Mouse (Mus musculus): ENCODE measurements around the gene Slc35e3.
"Not testable (repeated sequence)": the region's sequence is repeated elsewhere in the genome, so short reads cannot be mapped to it uniquely, and the experiment has no call there.

Gene Slc35e3

DNA sequence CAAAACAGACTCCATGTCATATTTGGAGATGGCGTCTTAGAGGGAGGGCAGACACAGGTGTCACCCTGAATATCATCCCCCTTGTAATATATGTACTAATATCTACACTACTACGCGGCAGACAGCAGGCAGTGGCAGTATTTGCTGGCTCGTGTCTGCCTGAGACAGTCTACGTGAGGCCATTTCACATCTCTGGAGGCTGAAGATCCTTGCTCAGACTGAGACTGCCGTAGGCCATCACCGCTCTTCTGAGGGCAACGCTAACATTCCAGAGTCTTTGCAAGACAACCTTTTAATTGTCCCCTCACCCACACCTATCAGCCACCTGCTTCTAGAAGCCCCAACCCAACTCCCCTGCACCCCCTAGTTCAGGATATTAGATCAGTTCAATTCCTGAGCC lies 32.7 kb downstream of the Slc35e3 start:
- DNase-seq (ENCODE audit: low read depth) = no peak

DNA sequence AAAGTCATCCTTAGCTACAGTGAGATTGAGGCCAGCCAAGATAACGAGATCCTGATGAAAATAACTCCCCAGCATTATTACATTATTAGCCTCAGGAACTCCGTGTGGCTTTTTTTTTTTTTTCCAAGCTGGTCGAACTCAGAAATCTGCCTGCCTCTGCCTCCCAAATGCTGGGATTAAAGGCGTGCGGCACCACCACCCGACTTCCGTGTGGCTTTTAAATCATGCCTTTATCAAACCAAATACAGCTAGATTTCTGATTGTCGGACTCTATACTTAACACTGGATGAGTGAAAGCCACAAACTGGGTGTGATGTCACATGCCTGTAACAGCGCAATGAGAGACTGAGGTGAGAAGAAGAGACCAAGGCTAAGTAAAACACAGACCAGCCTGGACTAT lies 33.3 kb downstream of the Slc35e3 start:
- DNase-seq (ENCODE audit: low read depth) = no peak

DNA sequence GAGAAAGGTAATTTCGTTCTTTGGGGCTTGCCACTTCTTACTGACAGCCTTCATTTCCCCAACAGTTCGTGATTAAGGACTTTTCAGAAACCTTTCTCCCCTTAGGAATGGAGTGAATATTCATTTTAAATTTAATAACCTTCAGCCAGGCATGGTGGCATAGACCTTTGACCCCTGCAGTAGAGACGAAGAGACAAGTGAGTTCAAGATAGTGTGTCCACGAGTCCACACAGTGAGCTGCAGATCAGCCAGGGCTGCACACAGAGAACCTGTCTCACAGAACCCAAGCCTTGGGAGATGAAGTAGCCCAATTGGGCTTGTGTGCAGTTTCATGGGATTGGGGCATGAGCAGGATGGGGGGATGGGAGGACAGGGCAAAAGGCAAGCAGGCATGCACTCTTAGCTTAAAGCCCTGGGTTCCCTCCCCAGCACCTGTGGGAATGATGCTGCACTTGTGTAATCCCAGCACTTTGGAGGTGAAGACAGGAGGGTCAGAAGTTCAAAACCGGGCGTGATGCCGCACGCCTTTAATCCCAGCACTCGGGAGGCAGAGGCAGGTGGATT lies 33.9 kb downstream of the Slc35e3 start:
- DNase-seq (ENCODE audit: low read depth) = no peak

DNA sequence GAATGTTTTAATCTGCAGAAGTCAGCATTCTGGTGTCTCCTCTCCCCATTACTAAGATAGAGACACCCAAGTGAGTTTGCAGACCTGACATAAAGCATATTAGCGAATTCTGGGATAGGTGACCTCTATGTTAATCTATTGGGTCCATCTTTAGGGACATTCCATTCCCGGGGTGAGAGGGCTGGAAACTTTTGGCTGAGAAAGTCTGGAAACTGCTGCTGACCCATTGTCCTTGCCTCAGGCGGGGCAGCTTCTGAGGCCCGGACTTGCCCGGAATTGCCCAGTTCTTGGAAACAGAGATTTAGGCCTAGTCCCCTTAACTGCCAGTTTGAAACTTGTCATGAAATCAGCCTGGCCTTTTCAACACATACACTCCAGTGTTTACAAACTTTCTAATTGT lies 34.8 kb downstream of the Slc35e3 start:
- DNase-seq (ENCODE audit: low read depth) = no peak

DNA sequence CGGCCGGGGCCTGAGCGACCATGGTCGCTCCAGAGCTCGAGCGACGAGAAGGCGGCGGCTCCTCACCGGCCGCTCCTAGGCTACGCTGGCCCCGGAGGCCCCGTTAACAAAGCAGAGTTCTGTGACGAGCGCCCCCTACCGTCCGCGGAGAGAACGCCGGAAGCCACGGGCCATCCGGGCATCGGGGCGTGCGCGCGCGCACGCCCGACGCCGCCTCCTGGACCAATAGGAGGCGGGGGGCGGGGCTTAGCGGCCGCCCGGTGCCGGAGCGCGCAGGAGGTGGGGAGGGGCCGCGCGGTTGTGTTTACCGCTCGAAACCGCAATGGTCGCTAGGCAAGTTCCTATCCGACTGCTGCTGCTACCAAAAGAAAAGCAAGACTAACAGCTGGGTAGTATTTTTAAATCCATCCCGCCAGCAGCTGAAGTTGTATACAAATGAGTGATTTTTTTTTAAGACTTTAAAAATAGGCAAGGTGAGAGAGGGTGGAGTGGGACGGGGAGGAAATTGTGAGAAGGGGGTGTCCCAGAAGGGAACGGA lies 35.5 kb downstream of the Slc35e3 start, which contains the start of gene Mdm2:
Mdm2 (minus strand) TSS at position 155 of the 538 bp plus-strand sequence.
- peak; percentile 98 for DNase-seq (ENCODE audit: low read depth)

DNA sequence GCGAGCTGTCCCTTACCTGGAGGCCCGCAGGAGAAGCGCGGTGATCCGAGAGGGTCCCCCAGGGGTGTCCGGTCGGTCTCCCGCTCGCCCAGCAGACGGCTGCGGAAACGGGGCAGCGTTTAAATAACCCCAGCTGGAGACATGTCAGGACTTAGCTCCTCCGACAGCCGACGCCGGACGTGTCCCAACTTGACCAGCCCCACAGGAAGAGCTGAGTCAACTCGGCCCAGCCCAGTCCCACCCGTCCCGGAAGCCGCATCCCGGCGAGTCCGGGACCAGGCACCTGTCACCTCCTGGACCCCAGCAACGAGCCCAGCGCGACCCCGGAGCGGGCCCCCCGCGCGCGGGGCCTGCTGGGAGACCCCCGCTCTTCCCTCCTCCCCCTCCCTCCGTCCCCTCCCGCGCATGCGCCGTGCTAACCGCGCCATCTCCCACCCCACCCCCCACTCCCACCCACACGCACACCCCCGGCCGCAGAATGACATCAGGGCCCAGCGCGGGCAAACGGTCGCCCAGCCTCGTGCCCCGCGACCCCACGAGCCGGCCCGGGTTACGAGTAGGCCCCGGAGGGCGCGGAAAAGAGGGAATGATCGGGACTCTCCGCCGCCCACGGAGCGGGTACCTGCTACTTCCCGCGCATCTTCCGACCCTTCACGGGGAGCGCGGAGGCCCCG lies 36.1 kb downstream of the Slc35e3 start:
- peak; percentile 75 for DNase-seq (ENCODE audit: low read depth)

DNA sequence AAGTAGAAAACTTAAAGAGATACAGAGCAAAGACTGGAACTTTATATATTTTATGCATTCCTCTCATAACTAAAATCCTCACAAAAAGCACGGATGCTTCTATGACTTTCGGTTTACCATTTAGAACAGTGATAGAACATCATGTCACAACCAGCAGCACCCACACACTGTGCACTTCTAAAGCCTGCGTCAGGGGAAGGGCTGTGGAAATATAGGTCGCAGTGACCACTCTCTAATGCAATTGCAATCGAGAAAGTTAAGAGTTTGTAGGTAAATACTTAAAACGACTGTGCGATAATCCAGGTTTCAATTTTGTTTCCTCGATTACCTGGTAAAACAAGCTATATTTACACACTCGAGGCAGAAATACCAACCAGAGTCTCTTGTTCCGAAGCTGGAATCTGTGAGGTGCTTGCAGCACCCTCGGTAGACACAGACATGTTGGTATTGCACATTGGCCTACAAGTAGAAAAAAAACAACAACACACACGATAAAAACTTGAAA lies 36.8 kb downstream of the Slc35e3 start:
- DNase-seq (ENCODE audit: low read depth) = no peak

DNA sequence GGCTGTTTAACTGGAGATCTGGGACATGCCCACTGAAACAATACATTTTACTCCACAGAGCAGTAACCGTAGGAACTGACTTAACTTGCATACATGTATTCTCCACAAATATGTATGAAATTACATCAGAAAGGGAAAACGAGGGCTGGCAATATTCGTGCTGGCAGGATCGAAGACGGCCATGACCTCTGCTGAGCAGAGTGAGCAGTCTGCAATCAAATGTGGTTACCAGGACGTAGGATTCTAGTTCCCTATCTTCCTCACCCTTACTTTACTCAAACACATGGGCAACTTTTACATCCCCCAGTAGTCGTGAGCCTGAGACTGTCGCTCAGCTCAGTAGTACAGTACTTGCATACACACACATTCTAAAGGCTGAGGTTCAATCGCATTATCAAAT lies 37.3 kb downstream of the Slc35e3 start:
- peak; percentile 29 for DNase-seq (ENCODE audit: low read depth)

DNA sequence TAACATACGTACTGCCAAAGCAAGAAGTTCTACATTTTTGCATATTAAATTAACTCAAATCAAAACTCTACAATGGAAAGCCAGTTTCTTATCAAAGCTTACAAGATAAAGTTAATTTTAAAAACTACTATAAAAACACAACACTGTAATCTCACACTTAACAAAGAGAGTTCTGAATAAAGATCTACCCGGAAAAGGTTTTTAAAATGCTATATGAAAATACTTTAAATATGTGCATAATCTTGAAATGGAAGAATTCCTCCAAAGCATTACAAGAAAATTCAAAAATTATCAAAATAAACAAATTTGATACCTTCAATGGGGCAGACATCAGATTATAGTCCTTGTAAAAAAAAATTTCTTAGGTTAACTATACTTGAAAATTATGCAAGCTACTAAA lies 37.8 kb downstream of the Slc35e3 start:
- no peak for DNase-seq (ENCODE audit: low read depth)

DNA sequence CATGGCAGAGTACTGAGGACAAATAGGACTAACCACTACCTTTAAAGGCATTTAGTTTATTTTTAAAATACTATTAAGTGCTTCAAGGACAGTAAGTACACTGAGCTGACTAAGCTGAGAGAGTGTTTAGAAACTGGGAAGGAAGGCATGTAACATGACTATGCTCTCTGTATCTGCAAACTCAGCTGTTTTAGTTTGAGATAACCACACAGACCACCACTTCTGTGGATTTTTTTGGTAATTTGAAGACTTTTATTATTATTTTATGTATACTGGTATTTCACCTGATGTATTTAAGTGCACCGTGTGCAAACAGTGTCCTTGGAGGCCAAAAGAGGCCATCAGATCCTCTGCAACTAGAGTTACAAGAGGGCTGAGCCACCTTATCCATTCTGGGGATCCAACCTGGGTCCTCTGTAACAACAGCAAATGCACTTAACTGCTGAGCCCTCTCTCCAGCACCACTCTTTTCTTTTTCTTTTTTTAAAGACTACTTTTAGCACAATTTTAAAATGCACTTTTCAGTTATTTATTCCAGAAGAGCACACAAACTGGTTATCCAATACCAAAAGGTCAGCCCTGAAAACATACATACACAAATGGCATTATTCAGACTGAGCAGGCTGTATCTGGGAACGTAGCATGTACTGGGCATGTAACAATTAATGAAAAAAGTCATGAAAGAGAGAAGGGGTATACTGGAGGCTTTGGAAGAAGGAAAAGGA lies 38.9 kb downstream of the Slc35e3 start:
- no peak for DNase-seq (ENCODE audit: low read depth)

DNA sequence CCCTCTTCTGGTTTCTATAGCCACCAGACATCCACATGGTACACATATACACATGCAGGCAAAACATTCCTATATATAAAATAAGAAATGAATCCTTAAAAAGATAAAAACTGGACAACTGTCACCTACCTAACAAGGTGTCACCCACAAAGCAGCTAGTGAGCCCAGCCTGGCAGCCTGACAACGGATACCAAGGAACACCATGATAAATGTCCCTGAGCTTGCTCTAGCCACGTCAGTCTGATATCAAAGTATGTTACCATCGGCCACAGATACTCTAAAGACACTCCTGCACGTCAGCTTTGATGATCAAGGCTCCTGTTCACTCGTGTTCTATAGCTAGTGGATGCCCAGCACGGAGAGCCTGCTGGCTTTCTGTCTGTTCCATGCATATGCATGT lies 39.7 kb downstream of the Slc35e3 start:
- no peak for DNase-seq (ENCODE audit: low read depth)

DNA sequence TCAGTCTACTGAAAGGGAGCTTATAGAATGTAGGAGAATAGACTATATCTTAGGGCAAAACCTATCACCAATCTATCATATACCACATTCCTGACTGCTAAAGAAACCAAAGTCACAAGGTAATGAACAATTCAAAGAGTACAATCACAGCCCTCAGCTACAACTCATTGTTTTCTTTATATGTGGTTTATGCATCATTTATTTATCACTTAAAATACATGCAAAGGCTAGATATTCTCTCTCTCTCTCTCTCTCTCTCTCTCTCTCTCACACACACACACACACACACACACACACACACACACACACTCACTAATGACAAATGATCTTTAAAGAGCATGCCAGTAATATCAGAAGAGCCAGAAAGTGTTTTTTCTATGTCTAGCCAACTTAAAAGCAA lies 40.4 kb downstream of the Slc35e3 start:
- DNase-seq (ENCODE audit: low read depth) = no peak

DNA sequence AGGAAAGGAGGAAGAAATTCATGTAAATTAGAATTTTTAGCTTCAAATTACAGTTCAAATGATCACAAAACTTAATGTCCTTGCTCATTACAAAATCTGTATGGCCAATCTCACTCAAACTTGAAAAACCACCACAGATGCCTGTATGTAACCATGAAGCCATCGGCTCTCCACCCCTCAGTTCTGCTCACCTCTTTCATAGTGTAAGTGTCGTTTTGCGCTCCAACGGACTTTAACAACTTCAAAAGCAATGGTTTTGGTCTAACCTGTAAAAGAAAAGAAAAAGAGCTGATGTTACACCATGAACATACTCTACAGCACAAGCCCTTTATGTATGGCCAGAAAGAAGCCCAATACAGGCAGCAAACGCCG lies 41.2 kb downstream of the Slc35e3 start:
- DNase-seq (ENCODE audit: low read depth) = no peak

DNA sequence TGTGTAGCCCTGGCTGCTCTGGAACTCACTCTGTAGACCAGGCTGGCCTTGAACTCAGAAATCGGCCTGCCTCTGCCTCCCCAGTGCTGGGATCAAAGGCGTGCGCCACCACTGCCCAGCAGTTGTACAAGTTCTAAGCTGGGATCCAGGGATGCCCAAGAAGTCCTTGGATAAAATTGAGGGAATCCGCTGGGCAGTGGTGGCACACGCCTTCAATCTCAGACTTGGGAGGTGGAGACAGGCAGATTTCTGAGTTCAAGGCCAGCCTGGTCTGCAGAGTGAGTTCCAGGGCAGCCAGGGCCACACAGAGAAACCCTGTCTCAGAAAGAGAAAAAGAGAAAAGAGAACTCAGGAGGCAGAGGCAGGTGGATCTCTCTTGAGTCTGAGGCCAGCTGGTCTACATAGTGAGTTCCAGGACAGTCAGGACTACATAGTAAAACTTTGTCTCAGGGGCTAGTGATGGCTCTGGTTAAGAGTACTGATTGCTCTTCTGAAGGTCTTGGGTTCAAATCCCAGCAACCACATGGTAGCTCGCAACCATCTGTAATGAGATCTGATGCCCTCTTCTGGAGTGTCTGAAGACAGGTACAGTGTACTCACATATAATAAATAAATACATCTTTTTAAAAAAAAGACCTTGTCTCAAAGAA lies 41.7 kb downstream of the Slc35e3 start:
- DNase-seq (ENCODE audit: low read depth) = not testable (repeated sequence)

DNA sequence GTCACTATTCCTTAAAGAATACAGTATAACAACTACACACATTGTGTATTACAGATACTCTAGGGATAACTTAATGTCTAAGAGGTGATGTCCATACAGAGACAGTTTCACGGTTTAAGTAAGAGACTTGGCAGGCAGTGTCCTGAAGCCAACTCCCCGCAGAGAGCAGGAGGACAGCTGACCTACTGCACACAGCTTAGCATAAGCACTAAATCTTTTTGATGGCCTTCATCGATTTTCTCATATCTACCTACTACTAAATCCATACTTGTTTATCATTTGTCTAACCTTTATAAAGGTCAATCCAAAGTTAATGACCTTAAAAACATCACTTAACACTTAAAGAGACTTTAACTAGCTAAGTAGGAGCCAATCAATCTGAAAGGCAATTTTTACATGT lies 42.7 kb downstream of the Slc35e3 start:
- no peak for DNase-seq (ENCODE audit: low read depth)

DNA sequence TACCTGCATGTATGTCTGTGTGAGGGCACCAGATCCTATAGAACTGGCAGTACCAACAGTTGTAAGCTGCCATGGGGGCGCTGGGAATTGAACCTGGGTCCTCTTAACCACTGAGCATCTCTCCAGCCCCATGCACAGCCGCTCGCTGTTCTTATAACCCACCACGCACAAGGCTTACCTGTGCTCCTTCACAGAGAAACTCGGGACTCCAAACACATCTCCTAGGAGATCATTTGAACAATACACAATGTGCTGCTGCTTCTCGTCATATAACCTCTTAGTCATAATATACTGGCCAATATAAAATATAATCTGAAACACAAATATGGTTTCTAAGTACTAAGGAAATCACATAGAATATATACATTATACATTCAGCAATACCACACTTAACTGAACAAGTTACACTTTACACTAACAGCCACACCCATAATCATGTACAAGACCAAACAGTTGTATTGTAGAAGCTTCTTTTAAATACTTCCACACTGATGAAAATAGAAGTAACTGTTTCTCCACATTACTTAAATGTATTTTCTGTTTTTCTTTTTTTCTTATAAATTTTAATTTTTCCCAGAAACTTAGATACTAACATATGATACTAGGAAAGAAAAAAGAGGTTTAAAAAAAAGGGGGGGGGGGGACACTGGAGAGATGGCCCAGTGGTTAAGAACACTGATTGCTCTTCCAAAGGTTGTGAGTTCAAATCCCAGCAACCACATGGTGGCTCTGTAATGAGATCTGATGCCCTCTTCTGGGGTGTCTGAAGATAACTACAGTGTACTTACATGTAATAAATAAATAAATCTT lies 43.9 kb downstream of the Slc35e3 start:
- DNase-seq (ENCODE audit: low read depth) = no peak

DNA sequence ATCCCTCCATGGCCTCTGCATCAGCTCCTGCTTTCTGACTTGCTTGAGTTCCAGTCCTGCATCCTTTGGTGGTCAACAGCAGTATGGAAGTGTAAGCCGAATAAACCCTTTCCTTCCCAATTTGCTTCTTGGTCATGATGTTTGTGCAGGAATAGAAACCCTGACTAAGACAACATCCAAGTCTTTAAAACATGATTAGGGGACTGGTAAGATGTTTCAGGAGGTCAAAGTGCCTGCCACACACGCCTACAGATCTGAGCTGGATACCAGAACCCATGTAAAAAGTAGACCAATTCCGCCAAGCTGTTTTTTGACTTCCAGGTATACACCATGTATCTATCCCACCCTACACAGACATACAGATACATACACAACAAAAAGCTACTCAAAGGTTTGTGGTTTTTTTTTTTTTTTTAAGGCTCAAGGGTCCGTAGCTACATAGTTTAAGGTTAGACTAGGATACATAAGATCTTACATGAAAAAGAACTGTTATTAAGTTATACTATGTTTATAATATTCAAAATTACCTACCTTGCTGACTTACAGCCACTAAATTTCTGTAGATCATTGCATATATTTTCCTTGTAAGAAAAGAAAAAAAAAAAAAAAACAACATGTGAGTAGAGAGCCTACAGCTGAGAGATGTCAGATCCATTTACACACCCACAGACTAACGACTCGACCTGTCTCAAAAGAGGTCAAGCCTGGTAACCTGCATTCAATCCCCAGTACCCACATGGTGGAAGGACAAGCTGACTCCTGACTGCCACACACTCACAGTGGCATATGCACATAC lies 44.9 kb downstream of the Slc35e3 start:
- DNase-seq (ENCODE audit: low read depth) = no peak

DNA sequence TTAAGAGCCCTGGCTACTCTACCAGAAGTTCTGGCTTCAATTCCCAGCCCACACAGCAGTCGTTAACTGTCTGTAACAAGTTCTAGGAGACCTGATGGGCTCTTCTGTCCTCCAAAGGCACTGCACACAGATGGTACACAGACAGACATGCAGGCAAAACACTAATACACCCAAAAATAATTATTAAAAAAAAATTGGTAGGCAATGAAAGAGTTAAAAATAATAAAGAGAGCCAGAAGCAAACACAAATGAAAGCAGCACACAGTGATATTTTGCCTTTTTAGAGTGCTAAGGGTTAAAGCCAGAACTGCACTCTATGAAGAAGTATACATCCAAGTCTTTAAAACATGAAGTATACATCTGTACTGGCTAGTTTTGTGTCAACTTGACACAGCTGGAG lies 45.7 kb downstream of the Slc35e3 start:
- DNase-seq (ENCODE audit: low read depth) = no peak

DNA sequence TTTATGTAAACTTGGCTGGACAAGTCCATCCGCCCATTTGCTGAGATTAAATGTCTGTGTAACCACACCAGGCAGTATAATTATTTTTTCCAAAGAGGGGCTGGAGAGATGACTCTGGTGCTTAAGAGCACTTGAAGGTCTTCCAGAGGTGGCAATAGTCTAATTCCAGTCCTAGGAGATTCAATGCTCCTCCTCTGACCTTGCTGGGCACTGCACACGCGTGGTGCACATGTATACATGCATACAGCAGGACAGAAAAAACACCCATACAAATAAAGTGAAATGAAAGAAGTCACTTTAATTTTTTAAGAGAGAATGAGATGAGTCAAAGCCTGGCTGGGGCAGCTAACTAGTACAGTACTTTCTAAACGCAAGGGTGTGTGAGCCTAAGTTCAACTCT lies 46.3 kb downstream of the Slc35e3 start:
- DNase-seq (ENCODE audit: low read depth) = no peak

DNA sequence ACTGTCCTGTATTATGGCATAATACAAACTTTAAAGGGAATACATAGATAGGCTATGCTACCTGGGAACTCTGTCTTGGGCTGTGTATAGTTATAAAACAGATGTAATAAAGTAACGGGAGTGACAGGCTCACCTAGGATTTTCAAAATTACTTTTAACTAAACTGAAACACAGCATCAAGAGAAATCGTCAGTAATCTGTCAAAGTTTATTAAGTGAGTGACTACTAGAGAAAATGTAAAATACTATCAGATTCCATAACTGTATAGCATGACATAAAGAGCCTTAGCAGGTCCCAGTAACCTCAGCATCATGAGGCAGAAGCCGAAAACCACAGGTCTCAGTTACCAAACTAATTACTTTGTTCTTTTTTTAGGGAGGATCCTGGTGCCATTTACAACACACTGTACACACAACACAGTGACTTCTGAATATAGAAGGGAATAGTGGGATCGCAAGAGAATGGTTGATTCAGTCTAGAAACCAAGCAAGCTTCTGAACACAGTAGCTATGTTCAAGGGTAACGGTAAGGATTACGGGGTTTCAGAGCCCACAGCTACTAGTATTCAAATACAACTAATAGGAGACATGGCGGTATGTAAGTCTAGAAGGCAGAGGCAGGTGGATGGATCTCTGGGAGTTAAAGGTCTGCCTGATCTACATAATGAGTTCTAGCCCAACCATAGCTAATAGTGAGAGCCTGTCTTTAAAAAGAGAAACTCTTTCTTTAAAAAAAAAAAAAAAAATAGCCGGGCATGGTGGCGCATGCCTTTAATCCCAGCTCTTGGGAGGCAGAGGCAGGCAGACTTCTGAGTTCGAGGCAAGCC lies 47.6 kb downstream of the Slc35e3 start:
- DNase-seq (ENCODE audit: low read depth) = no peak

All from naive thymus-derived CD4-positive, alpha-beta T cell, adult 2 months (primary cell).